Mouse (Mus musculus) liver, adult 2 months (tissue): Measurements from ENCODE around the gene Adh4. TPM values are rescaled to one million over a fixed set of nuclear protein-coding genes. Genes with fewer than 3 reads are reported as not detected.

Experiments used
- DNase-seq: peaks from one replicate; pipeline ENCODE4 v3.0.0-alpha.2; 2011; ENCODE audit warnings: low read depth, low spot score; ENCODE audit errors: extremely low read depth
- H3K27ac ChIP-seq: fragments of 200-500 bp; replicated peaks from 2 replicates; pipeline ENCODE4 v1.5.1; 2012; ENCODE audit warnings: low read depth, mild to moderate bottlenecking, control low read depth, inconsistent platforms, low read length; ENCODE audit not compliant: insufficient read depth
- H3K27me3 ChIP-seq: fragments of 200-500 bp; 2 replicates; pipeline ENCODE4 v1.6.1; 2012; ENCODE audit warnings: mild to moderate bottlenecking, moderate library complexity, low read length, inconsistent platforms; ENCODE audit not compliant: control insufficient read depth, insufficient read depth
- H3K36me3 ChIP-seq: fragments of 200-500 bp; 2 replicates; pipeline ENCODE4 v1.6.1; 2012; ENCODE audit warnings: low read length, inconsistent platforms; ENCODE audit not compliant: control insufficient read depth, insufficient read depth
- H3K4me1 ChIP-seq: fragments of 200-500 bp; 2 replicates; pipeline ENCODE4 v1.6.1; 2011; ENCODE audit warnings: low read length; ENCODE audit not compliant: control insufficient read depth, insufficient read depth
- H3K4me3 ChIP-seq: fragments of 200-500 bp; 2 replicates; pipeline ENCODE4 v1.5.1; 2011; ENCODE audit warnings: low read depth, mild to moderate bottlenecking, control low read depth, low read length, moderate library complexity; ENCODE audit not compliant: insufficient read depth
- H3K79me2 ChIP-seq: fragments of 200-500 bp; 2 replicates; pipeline ENCODE4 v1.6.1; 2012; ENCODE audit warnings: inconsistent platforms, mild to moderate bottlenecking, low read length, moderate library complexity; ENCODE audit not compliant: control insufficient read depth, insufficient read depth
- H3K9ac ChIP-seq: fragments of 200-500 bp; 2 replicates; pipeline ENCODE4 v1.6.1; 2012; ENCODE audit warnings: low read depth, mild to moderate bottlenecking, control low read depth, inconsistent platforms, low read length
- CTCF ChIP-seq: fragments of 200-500 bp; IDR thresholded peaks from 2 replicates; pipeline ENCODE4 v1.5.1; 2011; ENCODE audit warnings: low read depth, low read length, control low read depth
- POLR2A ChIP-seq: fragments of 200-500 bp; IDR thresholded peaks from 2 replicates; pipeline ENCODE4 v1.6.1; 2011; ENCODE audit warnings: low read length, control low read depth; ENCODE audit not compliant: insufficient read depth; ENCODE audit errors: extremely low read depth
- WGBS: fragments of 180-500 bp; shearing (Covaris S2); methylation state at CpG from one replicate; pipeline ENCODE4 v1.1.7; 2018; 5-methylcytosine and 5-hydroxymethylcytosine counted together
- polyA plus RNA-seq: library from polyadenylated mRNA; depleted of rRNA; stranded (reverse); fragments of >200 nt; gene quantifications from 2 replicates; pipeline ENCODE4 v1.2.3, GENCODE M21; 2012
- total RNA-seq: library from RNA; depleted of rRNA; stranded (reverse); fragments of >200 nt; gene quantifications from 2 replicates; pipeline ENCODE4 v1.2.3, GENCODE M21; 2014

Adh4 gene
- total and polyA plus RNA-seq, 2 experiments = 74.6 to 305 TPM

DNA sequence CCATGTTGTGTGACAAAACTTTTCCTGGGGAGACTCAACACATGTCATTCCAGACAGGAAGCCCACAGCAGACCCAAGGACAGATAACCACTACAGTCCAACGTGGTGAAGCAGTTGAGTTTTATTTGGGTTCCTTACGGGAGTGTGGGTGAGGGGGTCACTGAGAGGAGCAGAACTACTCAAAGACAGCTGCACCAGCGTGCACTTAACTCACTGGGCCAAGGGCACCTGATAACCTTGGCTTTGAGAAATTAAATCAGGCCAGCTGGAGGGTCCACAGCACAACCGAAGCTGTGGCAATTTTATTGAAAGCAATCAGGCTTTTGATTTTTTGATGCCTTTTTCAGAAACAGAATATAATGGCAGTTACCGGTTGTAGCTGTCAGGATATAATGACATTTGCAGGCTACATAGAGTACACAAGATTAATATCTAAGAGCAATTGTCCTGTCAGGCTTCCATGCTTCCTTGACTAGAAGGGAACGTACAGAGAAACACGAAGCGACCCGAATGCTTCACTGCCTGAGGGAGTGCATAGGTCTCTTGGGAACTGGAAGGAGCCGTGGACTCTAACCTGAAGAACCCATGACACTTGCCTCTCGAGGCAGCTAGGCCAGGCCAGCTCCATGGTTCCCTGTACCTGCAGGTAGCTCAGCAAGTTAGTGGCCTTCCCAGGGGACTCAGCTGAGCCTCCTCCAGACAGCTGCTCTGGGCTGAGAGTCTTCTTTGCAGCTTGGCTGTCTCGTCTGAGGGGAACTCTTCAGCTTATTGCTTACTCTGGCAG is 33.0 kb downstream of the Adh4 start:
- Histone ChIP-seq H3K9ac (no peak overlapping the region), H3K79me2 (peaks cover 14% of the 10 kb centered on the region; the same call in 1 of the 2 replicates), H3K27ac (no peak overlapping the region), H3K4me3 (no peak overlapping the region), H3K36me3 (peaks cover 72% of the 10 kb centered on the region), H3K4me1 (peaks cover 23% of the 10 kb centered on the region), H3K27me3 (no peaks in the 10 kb centered on the region)
- DNase-seq = no peak
- 77% methylated on average over 12 of the region's 12 CpGs for WGBS
- TF ChIP-seq CTCF (no peak), POLR2A (no peak)

GRCm38 (mm10) chr3:138452169-138452568 is 36.9 kb downstream of the Adh4 start:
- TF ChIP-seq CTCF (no peak), POLR2A (no peak)
- no peaks in the 10 kb centered on the region for H3K79me2 ChIP-seq
- peaks cover 71% of the 10 kb centered on the region for H3K36me3 ChIP-seq
- peak; percentile 62 for DNase-seq
- no peaks in the 10 kb centered on the region for H3K27me3 ChIP-seq
- H3K4me3 ChIP-seq = no peak overlapping the region
- 54% methylated on average over 10 of the region's 10 CpGs for WGBS
- H3K4me1 ChIP-seq = peaks cover 11% of the 10 kb centered on the region; the same call in 1 of the 2 replicates
- no peak overlapping the region for H3K27ac ChIP-seq
- no peak overlapping the region for H3K9ac ChIP-seq

DNA sequence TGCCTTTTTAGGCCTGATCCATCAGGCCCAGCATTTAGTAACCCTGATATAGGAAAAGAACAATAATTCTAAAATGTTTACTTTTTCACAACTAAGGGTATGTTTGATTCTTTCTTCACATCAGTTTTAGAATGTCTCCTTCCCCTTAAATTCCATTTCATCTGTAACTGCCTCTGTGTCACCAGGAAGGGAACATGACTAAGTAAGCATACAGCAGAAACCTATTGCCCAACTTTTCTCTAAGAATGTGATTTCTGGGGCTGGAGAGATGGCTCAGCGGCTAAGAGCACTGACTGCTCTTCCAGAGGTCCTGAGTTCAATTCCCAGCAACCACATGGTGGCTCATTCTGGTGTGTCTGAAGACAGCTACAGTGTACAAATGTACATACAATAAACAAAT is 39.0 kb downstream of the Adh4 start:
- 22% methylated on average over 1 of the region's 1 CpGs for WGBS
- Histone ChIP-seq H3K27ac (peak overlapping the region; percentile 26; the same call in 1 of the 2 replicates), H3K36me3 (peaks cover 58% of the 10 kb centered on the region), H3K27me3 (no peaks in the 10 kb centered on the region), H3K79me2 (no peaks in the 10 kb centered on the region), H3K4me3 (no peak overlapping the region), H3K9ac (no peak overlapping the region), H3K4me1 (peaks cover 11% of the 10 kb centered on the region; the same call in 1 of the 2 replicates)
- TF ChIP-seq CTCF (no peak), POLR2A (no peak)
- peak; percentile 52 for DNase-seq

DNA sequence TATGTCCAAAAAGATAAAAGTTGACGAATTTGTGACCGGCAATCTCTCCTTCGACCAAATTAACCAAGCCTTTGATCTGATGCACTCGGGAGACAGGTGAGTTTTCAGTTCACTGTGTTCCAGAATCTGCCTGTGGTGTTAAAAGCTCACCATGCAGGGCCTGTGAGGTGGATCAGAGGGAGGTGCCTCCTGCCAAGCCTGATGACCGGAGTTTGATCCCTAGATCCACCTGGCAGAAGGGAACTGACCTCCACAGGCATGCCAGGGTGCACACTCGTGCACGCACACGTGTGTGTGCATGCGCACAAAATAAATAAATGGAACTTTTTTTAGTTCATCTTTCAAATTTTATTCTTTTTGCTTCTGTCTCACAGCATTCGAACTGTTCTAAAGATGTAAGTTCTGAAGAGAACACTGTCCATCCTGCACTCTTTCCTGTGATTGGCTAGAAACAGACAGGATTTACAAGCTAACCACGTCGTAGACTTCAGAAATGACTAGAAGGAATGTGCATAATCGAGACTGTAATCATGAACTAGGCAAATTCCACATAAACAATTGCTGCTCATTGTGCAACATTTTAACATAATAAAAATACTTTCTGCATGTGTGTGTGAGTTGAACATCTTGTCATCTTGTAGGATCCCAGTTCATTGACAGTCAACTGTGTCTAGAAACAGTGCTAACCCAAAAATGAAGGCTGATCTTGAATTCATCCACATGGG is 39.6 kb downstream of the Adh4 start:
- DNase-seq = peak; percentile 92
- H3K4me3 ChIP-seq = no peak overlapping the region
- WGBS = 39% methylated on average over 13 of the region's 13 CpGs
- H3K4me1 ChIP-seq = peaks cover 11% of the 10 kb centered on the region; the same call in 1 of the 2 replicates
- H3K27me3 ChIP-seq = no peaks in the 10 kb centered on the region
- 0 out of 2 replicates have a peak overlapping the region, but pooled peaks have one; percentile 8 for H3K27ac ChIP-seq
- peaks cover 55% of the 10 kb centered on the region for H3K36me3 ChIP-seq
- TF ChIP-seq POLR2A (no peak), CTCF (no peak)
- H3K9ac ChIP-seq = no peak overlapping the region
- H3K79me2 ChIP-seq = no peaks in the 10 kb centered on the region

DNA sequence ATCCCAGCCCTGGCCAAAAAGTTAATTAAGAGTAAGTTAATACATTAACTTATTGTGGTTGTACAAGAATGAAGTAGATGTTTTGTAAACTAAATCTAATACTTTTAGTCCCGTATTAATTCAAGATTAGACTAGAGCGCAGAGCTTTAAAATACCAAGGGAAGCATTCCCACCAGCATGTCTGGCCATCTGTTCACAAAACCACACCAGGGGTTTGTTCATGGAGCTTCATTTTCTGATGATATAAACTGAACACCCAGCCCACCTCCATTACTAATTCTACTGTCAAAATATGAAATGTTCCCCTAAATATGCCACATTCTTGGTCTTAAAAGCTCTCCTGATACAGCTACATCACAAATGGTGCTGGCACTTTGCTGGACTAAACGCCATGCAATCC is 43.2 kb downstream of the Adh4 start:
- Histone ChIP-seq H3K79me2 (no peaks in the 10 kb centered on the region), H3K27ac (no peak overlapping the region), H3K36me3 (peaks cover 51% of the 10 kb centered on the region), H3K27me3 (no peaks in the 10 kb centered on the region), H3K4me3 (no peak overlapping the region), H3K4me1 (peaks cover 9% of the 10 kb centered on the region; the same call in 1 of the 2 replicates), H3K9ac (no peak overlapping the region)
- TF ChIP-seq POLR2A = no peak
- no peak for TF ChIP-seq CTCF
- no peak for DNase-seq
- WGBS = 96% methylated on average over 3 of the region's 3 CpGs

DNA sequence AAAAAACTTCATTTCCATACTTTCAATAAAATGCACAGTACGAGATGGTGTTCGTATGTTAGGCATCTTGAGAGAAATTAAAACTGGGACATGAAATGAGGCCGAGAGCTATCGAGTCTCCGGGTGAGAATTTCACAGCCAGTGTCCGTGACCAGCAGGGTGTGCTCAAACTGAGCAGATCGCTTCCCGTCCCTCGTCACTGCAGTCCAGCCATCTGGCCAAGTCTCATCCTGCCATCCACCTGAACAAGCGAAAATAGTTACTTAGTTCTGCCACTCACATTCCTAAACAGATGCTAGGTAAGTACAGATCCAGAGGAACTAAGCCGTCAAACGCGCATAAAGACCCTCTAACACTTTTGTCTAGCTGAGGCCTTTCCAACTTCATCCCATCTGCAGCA is 45.0 kb downstream of the Adh4 start:
- H3K27ac ChIP-seq = no peak overlapping the region
- H3K36me3 ChIP-seq = peaks cover 47% of the 10 kb centered on the region
- no peaks in the 10 kb centered on the region for H3K4me1 ChIP-seq
- WGBS = 94% methylated on average over 13 of the region's 13 CpGs
- DNase-seq = no peak
- no peak overlapping the region for H3K4me3 ChIP-seq
- no peaks in the 10 kb centered on the region for H3K79me2 ChIP-seq
- no peak overlapping the region for H3K9ac ChIP-seq
- H3K27me3 ChIP-seq = no peaks in the 10 kb centered on the region
- TF ChIP-seq POLR2A (no peak), CTCF (peak; percentile 32; the same call in 1 of the 2 replicates)
